Mouse (Mus musculus): ENCODE data around the gene Gm4884. TPM values are rescaled to one million over a fixed set of nuclear protein-coding genes. Genes with fewer than 3 reads are reported as not detected.
"Not testable (repeated sequence)": the region's sequence is repeated elsewhere in the genome, so short reads cannot be mapped to it uniquely, and the experiment has no call there.

The Gm4884 gene
- not detected in 2 replicates for polyA plus RNA-seq (2016; fragmentation: Nextera tagmentation; extraction: Ambion mirVana)

GRCm38 (mm10) chr7:41032419-41032818 lies at the start of gene Gm4884:
Gene Gm4884 (plus strand): TSS chr7:41032719.
- H3K27me3 ChIP-seq; H3K9me3 ChIP-seq; H3K4me1 ChIP-seq (replicated peaks); H3K4me3 ChIP-seq (replicated peaks); H3K9ac ChIP-seq (replicated peaks); H3K4me2 ChIP-seq; ATAC-seq (ENCODE audit: insufficient number of reproducible peaks, insufficient read depth, low FRiP score, low TSS enrichment, low read depth); H3K27ac ChIP-seq; H3K36me3 ChIP-seq: not testable (repeated sequence)
- WGBS: 85% methylated on average over 1 of the region's 1 CpGs

- Histone ChIP-seq H3K4me1 (replicated peaks) (no peaks in the 10 kb centered on the region), H3K27ac (no peak within 1 kb of the TSS), H3K4me3 (replicated peaks) (no peak within 1 kb of the TSS), H3K27me3 (no peaks in the 10 kb centered on the region), H3K9me3 (peaks cover 4% of the 10 kb centered on the region; the same call in 1 of the 2 replicates), H3K4me2 (no peak within 1 kb of the TSS), H3K36me3 (no peaks in the 10 kb centered on the region), H3K9ac (replicated peaks) (no peak within 1 kb of the TSS)
- no peak for ATAC-seq (ENCODE audit: insufficient number of reproducible peaks, insufficient read depth, low FRiP score, low TSS enrichment, low read depth)
- WGBS: 69% methylated on average over 1 of the region's 1 CpGs
These were observed 45.3 kb upstream of the Gm4884 start, which contains the start of gene 4930433I11Rik for GRCm38 (mm10) chr7:40987243-40987642. Gene 4930433I11Rik (plus strand): TSS chr7:40987543.

GRCm38 (mm10) chr7:41044058-41044457 lies 11.5 kb downstream of the Gm4884 start:
- H3K27ac ChIP-seq; H3K36me3 ChIP-seq; H3K27me3 ChIP-seq; H3K9me3 ChIP-seq; ATAC-seq (ENCODE audit: insufficient number of reproducible peaks, insufficient read depth, low FRiP score, low TSS enrichment, low read depth); H3K4me2 ChIP-seq; H3K9ac ChIP-seq (replicated peaks); H3K4me3 ChIP-seq (replicated peaks); H3K4me1 ChIP-seq (replicated peaks): not testable (repeated sequence)
- WGBS: 65% methylated on average over 3 of the region's 3 CpGs

Other genes starting within 250 kb of the Gm4884 start
- gene Vstm2b, start 134.4 kb upstream of the Gm4884 start, polyA plus RNA-seq (2016; fragmentation: Nextera tagmentation; extraction: Ambion mirVana): 3.4 and 3.6 TPM in 2 replicates
- gene 4930433I11Rik, start 45.2 kb upstream of the Gm4884 start, polyA plus RNA-seq (2016; fragmentation: Nextera tagmentation; extraction: Ambion mirVana): not detected in 2 replicates
- gene Gm5592, start 121.1 kb downstream of the Gm4884 start, polyA plus RNA-seq (2016; fragmentation: Nextera tagmentation; extraction: Ambion mirVana): not detected in 2 replicates